Mouse (Mus musculus) megakaryocyte, embryonic 14.5 days (primary cell): ENCODE data around the gene Zc3h18.

Experiments
- FLI1 ChIP-seq: IDR thresholded peaks from 2 replicates; pipeline ENCODE4 v1.6.1; 2012; ENCODE audit warnings: low read length, inconsistent platforms, mixed read lengths
- GATA1 ChIP-seq: IDR thresholded peaks from 3 replicates; pipeline ENCODE4 v1.6.1; 2012; ENCODE audit warnings: mixed read lengths, low read length, inconsistent platforms, borderline replicate concordance

GRCm38 (mm10) chr8:122345181-122346095, 31.0 kb upstream of the Zc3h18 start:
- TF ChIP-seq GATA1: no peak
- TF ChIP-seq FLI1: no peak
